Mouse (Mus musculus): Measurements from ENCODE around the gene Klhdc1.

Klhdc1 gene

GRCm38 (mm10) chr12:69240876-69241275, at the start of gene Klhdc1:
Gene Klhdc1 (plus strand): TSS chr12:69241176.
- DNase-seq (ENCODE audit: low read depth, low spot score): no peak

- DNase-seq (ENCODE audit: low read depth, low spot score): no peak
Observed at GRCm38 (mm10) chr12:69191396-69191795, 49.6 kb upstream of the Klhdc1 start.

GRCm38 (mm10) chr12:69192637-69193036, 48.3 kb upstream of the Klhdc1 start:
- DNase-seq (ENCODE audit: low read depth, low spot score): no peak

- DNase-seq (ENCODE audit: low read depth, low spot score): peak; percentile 92
Observed at GRCm38 (mm10) chr12:69196444-69197377, 44.3 kb upstream of the Klhdc1 start, which contains the start of gene Gm49383. Gene Gm49383 (minus strand): TSS chr12:69197104.

GRCm38 (mm10) chr12:69197378-69198163, 43.4 kb upstream of the Klhdc1 start:
- DNase-seq (ENCODE audit: low read depth, low spot score): peak; percentile 60

GRCm38 (mm10) chr12:69198164-69198535, 42.8 kb upstream of the Klhdc1 start, which contains the start of gene Dnaaf2:
Gene Dnaaf2 (minus strand): TSS chr12:69198429.
- peak; percentile 76 for DNase-seq (ENCODE audit: low read depth, low spot score)

- DNase-seq (ENCODE audit: low read depth, low spot score): no peak
Observed at GRCm38 (mm10) chr12:69198985-69199384, 42.0 kb upstream of the Klhdc1 start.

- DNase-seq (ENCODE audit: low read depth, low spot score): no peak
Observed at GRCm38 (mm10) chr12:69204052-69204833, 36.7 kb upstream of the Klhdc1 start, which contains the start of gene Gm49384. Gene Gm49384 (minus strand): TSS chr12:69204267.

GRCm38 (mm10) chr12:69207396-69207795, 33.6 kb upstream of the Klhdc1 start:
- no peak for DNase-seq (ENCODE audit: low read depth, low spot score)

- DNase-seq (ENCODE audit: low read depth, low spot score): no peak
Observed at GRCm38 (mm10) chr12:69207926-69208325, 33.0 kb upstream of the Klhdc1 start.

GRCm38 (mm10) chr12:69208520-69208919, 32.5 kb upstream of the Klhdc1 start:
- no peak for DNase-seq (ENCODE audit: low read depth, low spot score)

GRCm38 (mm10) chr12:69210056-69210979, 30.7 kb upstream of the Klhdc1 start:
- DNase-seq (ENCODE audit: low read depth, low spot score): no peak

- peak; percentile 59 for DNase-seq (ENCODE audit: low read depth, low spot score)
Observed at GRCm38 (mm10) chr12:69211057-69211456, 29.9 kb upstream of the Klhdc1 start.

- no peak for DNase-seq (ENCODE audit: low read depth, low spot score)
Observed at GRCm38 (mm10) chr12:69213186-69213777, 27.7 kb upstream of the Klhdc1 start.

- no peak for DNase-seq (ENCODE audit: low read depth, low spot score)
Observed at GRCm38 (mm10) chr12:69214393-69214792, 26.6 kb upstream of the Klhdc1 start.

GRCm38 (mm10) chr12:69215000-69215785, 25.8 kb upstream of the Klhdc1 start:
- peak; percentile 75 for DNase-seq (ENCODE audit: low read depth, low spot score)

- no peak for DNase-seq (ENCODE audit: low read depth, low spot score)
Observed at GRCm38 (mm10) chr12:69216587-69216986, 24.4 kb upstream of the Klhdc1 start.

- no peak for DNase-seq (ENCODE audit: low read depth, low spot score)
Observed at GRCm38 (mm10) chr12:69220613-69221277, 20.2 kb upstream of the Klhdc1 start.

All from brain, adult 2 months (tissue).